Mouse (Mus musculus) liver, embryonic 14.5 days (tissue): Measurements from ENCODE around the gene Esr2. TPM values are rescaled to one million over a fixed set of nuclear protein-coding genes. Genes with fewer than 3 reads are reported as not detected.

ENCODE experiments used
- ATAC-seq: fragments of 200-750 bp; cut with Nextera tagmentation; 2 replicates; pipeline ENCODE4 v1.8.0; 2017; ENCODE audit warnings: moderate number of reproducible peaks, mild to moderate bottlenecking, moderate library complexity; ENCODE audit not compliant: insufficient read depth
- DNase-seq, 3 experiments: peaks; one replicate each; pipeline ENCODE4 v3.0.0-alpha.2; 2012 to 2013; ENCODE audit warnings: low read depth in 3 of 3, low spot score in 3 of 3
- H3K27ac ChIP-seq: fragments of 300-500 bp; sonication (generic); 2 replicates; pipeline ENCODE4 v1.5.1; 2014; ENCODE audit warnings: moderate library complexity, mild to moderate bottlenecking, control low read depth, inconsistent platforms
- H3K27me3 ChIP-seq: fragments of 300-500 bp; sonication (generic); 2 replicates; pipeline ENCODE4 v1.6.1; 2014; ENCODE audit warnings: mild to moderate bottlenecking, low read length, moderate library complexity; ENCODE audit not compliant: control insufficient read depth, insufficient read depth
- H3K36me3 ChIP-seq: fragments of 300-500 bp; sonication (generic); replicated peaks from 2 replicates; pipeline ENCODE4 v1.6.1; 2014; ENCODE audit warnings: low read depth; ENCODE audit not compliant: control insufficient read depth, insufficient read depth
- H3K4me1 ChIP-seq, 2 experiments: fragments of 200-500 bp in 1 of 2; fragments of 300-500 bp in 1 of 2; sonication (generic) in 1 of 2; replicated peaks; 2 replicates each; pipeline ENCODE4 v1.6.1; 2012 to 2014; ENCODE audit warnings: antibody characterized with exemption in 1 of 2, inconsistent platforms in 1 of 2, low read length in 1 of 2; ENCODE audit not compliant: control insufficient read depth in 2 of 2, insufficient read depth in 2 of 2
- H3K4me2 ChIP-seq: fragments of 300-500 bp; sonication (generic); 2 replicates; pipeline ENCODE4 v1.6.1; 2014; ENCODE audit warnings: low read depth, mild to moderate bottlenecking, control low read depth, moderate library complexity
- H3K4me3 ChIP-seq, 2 experiments: fragments of 200-500 bp in 1 of 2; fragments of 300-500 bp in 1 of 2; sonication (generic) in 1 of 2; 2 replicates each; pipeline ENCODE4 v1.5.1; 2012 to 2014; ENCODE audit warnings: low read depth in 2 of 2, low read length in 2 of 2, mild to moderate bottlenecking in 2 of 2, control low read depth in 1 of 2, inconsistent platforms in 1 of 2, moderate library complexity in 1 of 2; ENCODE audit not compliant: insufficient read depth in 1 of 2
- H3K9ac ChIP-seq: fragments of 300-500 bp; sonication (generic); replicated peaks from 2 replicates; pipeline ENCODE4 v1.6.1; 2014; ENCODE audit warnings: mild to moderate bottlenecking, control low read depth, moderate library complexity
- H3K9me3 ChIP-seq: fragments of 300-500 bp; sonication (generic); 2 replicates; pipeline ENCODE4 v1.6.1; 2016; ENCODE audit warnings: low read length, mixed read lengths; ENCODE audit not compliant: control insufficient read depth
- CTCF ChIP-seq: IDR thresholded peaks from 2 replicates; pipeline ENCODE4 v1.5.1; 2016; ENCODE audit warnings: antibody characterized with exemption, low read depth, control low read depth
- EP300 ChIP-seq: IDR thresholded peaks from 2 replicates; pipeline ENCODE4 v1.6.1; 2016; ENCODE audit warnings: antibody characterized with exemption, low read depth
- WGBS: fragments of 180-500 bp; shearing (Covaris S2); extraction: QIAGEN DNeasy Blood & Tissue Kit; methylation state at CpG from one replicate; pipeline ENCODE4 v1.1.7; 2014; ENCODE audit not compliant: insufficient replicate concordance; 5-methylcytosine and 5-hydroxymethylcytosine counted together
- polyA plus RNA-seq, 2 experiments: library from polyadenylated mRNA; depleted of rRNA in 1 of 2; stranded (reverse) in 1 of 2; unstranded in 1 of 2; fragments of >200 nt; fragmentation: Nextera tagmentation in 1 of 2; extraction: Ambion mirVana in 1 of 2; gene quantifications; 2 replicates each; pipeline versions ENCODE4 v1.2.1 to v1.2.3; 2012 to 2014

Gene Esr2
- polyA plus RNA-seq, 2 experiments: 0.01 TPM; not detected in 1

DNA sequence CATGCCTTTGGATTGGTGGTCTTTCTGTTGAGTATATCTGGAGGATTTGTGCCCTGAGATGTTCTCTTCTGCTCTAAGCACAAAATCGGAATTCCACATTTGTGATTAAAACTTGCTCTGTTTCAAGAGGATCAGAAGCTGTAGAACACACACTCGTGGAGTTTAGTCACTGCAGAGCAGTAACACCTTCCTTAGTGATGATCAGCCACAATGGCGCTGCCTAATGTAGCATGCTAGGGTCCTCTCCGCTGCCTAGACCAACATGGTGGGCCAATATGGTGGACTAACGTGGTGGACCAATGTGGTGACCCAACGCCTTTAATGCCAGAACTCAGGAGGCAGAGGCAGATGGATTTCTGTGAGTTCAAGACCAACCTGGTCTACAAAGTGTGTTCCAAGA lies 5.8 kb upstream of the Esr2 start:
- 62% methylated on average over 6 of the region's 6 CpGs for WGBS
- no peak overlapping the region for H3K9ac ChIP-seq
- H3K9me3 ChIP-seq: no peaks in the 10 kb centered on the region
- no peak overlapping the region for H3K4me2 ChIP-seq
- H3K4me3 ChIP-seq: no peak overlapping the region
- no peaks in the 10 kb centered on the region; the same call in none of the 2 replicates for H3K27me3 ChIP-seq
- H3K36me3 ChIP-seq: no peaks in the 10 kb centered on the region
- H3K4me1 ChIP-seq: no peaks in the 10 kb centered on the region
- TF ChIP-seq CTCF (no peak), EP300 (no peak)
- no peak overlapping the region for H3K27ac ChIP-seq
- DNase-seq: no peak
- ATAC-seq: no peak

DNA sequence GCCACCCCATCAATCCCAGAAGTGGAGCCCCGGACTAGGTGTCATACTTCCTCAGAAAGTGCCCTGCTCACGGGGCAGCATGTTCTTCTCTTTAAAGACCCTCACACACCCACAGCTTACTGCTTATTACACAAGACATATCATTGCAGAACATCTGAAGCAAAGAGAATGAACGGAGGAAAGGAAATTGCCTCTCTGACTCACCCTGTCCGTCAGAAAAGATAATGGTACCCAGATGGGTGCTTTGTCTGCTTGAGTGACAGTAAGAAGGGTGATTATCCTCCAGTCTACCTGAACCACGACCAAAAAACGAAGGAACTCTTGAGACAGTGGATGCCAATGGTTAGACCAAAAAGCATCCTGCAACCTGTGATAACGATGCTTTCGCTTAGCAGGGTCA lies 4.4 kb upstream of the Esr2 start:
- TF ChIP-seq CTCF (no peak), EP300 (no peak)
- Histone ChIP-seq H3K9ac (no peak overlapping the region), H3K4me1 (peaks cover 0 to 1% of the 10 kb centered on the region in 2 experiments; a peak in 1 of 4 replicates), H3K9me3 (no peaks in the 10 kb centered on the region), H3K27me3 (peaks cover 12% of the 10 kb centered on the region), H3K27ac (no peak overlapping the region), H3K36me3 (no peaks in the 10 kb centered on the region), H3K4me2 (no peak overlapping the region), H3K4me3 (no peak overlapping the region)
- WGBS: 29% methylated on average over 8 of the region's 8 CpGs
- DNase-seq: no peak
- ATAC-seq: no peak

DNA sequence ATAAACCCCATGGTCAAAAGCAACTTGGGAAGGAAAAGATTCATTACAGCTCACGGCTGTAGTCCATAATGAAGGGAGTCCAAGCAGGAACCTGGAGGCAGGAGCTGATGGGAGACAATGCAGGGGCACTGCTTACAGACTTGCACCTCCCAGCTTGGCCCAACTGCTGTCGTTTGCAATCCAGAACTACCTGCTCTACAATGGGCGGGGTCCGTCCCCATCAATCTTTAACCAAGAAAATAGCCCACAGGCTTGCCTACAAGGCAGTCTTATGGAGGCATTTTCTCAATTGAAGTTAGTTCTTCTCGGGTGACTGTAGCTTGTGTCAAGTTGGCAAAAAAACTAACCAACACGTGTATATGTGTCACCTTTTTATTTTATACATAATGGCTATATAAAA lies 3.4 kb upstream of the Esr2 start:
- H3K9ac ChIP-seq: no peak overlapping the region
- H3K4me3 ChIP-seq: no peak overlapping the region
- peaks cover 15% of the 10 kb centered on the region for H3K27me3 ChIP-seq
- 54% methylated on average over 6 of the region's 6 CpGs for WGBS
- no peak overlapping the region for H3K27ac ChIP-seq
- TF ChIP-seq CTCF: no peak
- H3K4me2 ChIP-seq: no peak overlapping the region
- H3K36me3 ChIP-seq: no peaks in the 10 kb centered on the region
- DNase-seq: no peak
- H3K4me1 ChIP-seq: peaks cover 0 to 1% of the 10 kb centered on the region in 2 experiments; a peak in 1 of 4 replicates
- H3K9me3 ChIP-seq: no peaks in the 10 kb centered on the region
- no peak for ATAC-seq

DNA sequence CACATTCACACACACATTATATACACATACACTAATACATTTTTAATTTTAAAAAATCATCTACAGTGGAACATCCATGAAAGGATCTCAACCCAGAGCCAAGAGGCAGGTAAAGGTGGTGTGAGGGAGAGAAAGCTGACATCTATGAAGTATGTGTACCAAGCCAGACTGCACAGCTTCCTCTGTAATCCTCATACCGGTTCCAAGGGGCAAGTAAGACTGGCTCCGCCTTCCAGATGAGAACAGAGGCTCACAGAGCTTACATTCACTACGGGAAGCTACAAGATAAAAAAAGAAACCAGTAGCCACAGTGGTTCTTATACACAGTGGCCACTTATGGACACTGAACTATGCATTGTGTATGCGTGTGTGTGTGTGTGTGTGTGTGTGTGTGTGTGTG lies 2.5 kb upstream of the Esr2 start:
- no peaks in the 10 kb centered on the region for H3K36me3 ChIP-seq
- ATAC-seq: no peak
- H3K4me2 ChIP-seq: no peak overlapping the region
- TF ChIP-seq EP300 (no peak), CTCF (no peak)
- peaks cover 0 to 1% of the 10 kb centered on the region in 2 experiments; a peak in 1 of 4 replicates for H3K4me1 ChIP-seq
- no peak overlapping the region for H3K27ac ChIP-seq
- H3K27me3 ChIP-seq: peaks cover 15% of the 10 kb centered on the region
- H3K4me3 ChIP-seq: no peak overlapping the region
- DNase-seq: no peak
- WGBS: 30% methylated on average over 4 of the region's 4 CpGs
- H3K9me3 ChIP-seq: no peaks in the 10 kb centered on the region
- H3K9ac ChIP-seq: no peak overlapping the region

DNA sequence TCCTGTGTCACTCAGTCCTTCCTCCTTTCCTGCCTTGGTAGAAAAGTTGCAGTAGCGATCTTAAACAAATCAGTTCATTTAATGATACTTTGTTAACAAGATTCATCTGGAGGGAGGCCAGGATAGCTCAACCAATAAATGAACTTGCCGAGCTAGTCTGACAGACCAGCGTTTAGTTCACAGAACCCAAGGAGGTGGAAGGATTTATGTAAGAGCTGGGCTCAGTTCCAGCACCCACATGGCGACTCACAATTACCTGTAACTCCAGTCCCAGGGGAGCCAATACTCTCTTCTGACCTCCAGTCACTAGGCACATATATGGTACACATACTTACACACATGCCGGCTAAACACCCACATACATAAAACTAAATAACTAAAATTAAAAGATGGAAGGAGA lies 2.0 kb upstream of the Esr2 start:
- Histone ChIP-seq H3K27me3 (peaks cover 15% of the 10 kb centered on the region), H3K4me3 (no peak overlapping the region), H3K4me2 (no peak overlapping the region), H3K36me3 (no peaks in the 10 kb centered on the region), H3K4me1 (peaks cover 0 to 1% of the 10 kb centered on the region in 2 experiments; a peak in 1 of 4 replicates), H3K9ac (no peak overlapping the region), H3K9me3 (no peaks in the 10 kb centered on the region), H3K27ac (no peak overlapping the region)
- 61% methylated on average over 5 of the region's 5 CpGs for WGBS
- DNase-seq (no peak), ATAC-seq (no peak)
- TF ChIP-seq EP300 (no peak), CTCF (no peak)
